Mouse (Mus musculus): ENCODE measurements around the gene Ank2. TPM values are rescaled to one million over a fixed set of nuclear protein-coding genes. Genes with fewer than 3 reads are reported as not detected.

Ank2 gene
- polyA plus RNA-seq, 1 experiment = 1.1 TPM

DNA sequence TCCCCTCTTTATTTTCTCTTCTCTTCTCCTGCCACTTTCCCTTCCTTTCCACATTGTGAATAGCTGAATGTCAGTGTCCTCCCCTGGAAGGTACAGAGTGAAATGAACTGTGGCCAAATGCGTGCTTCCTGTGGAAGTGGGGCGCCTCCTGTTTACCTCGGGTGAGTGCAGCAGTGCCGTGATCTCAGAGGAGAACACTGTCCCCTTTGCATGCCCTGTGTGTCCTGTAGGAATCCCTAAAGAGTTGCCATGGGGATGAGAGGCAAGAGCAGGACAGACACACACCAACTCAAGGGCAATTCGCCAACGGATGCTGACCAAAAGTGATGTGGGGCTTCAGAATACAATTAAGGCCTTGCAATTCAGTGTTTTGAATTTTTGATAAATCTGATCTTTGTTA, 521.8 kb downstream of the Ank2 start:
- Histone ChIP-seq H3K4me1 (ENCODE audit: control insufficient read depth, insufficient read depth, insufficient read length, low read length) (no peaks in the 10 kb centered on the region), H3K4me3 (ENCODE audit: low read depth, low read length) (no peak overlapping the region), H3K36me3 (ENCODE audit: control insufficient read depth, insufficient read depth, low read length) (no peaks in the 10 kb centered on the region), H3K27me3 (ENCODE audit: control insufficient read depth, insufficient read depth, low read length) (no peaks in the 10 kb centered on the region), H3K27ac (ENCODE audit: insufficient read depth, low read depth, low read length) (no peak overlapping the region)
- TF ChIP-seq CTCF (IDR thresholded peaks at IDR 0.05; ENCODE audit: extremely low read depth, insufficient read length, insufficient replicate concordance, low read depth, low read length) (no peak), POLR2A (IDR thresholded peaks at IDR 0.05; ENCODE audit: low read depth, low read length) (no peak)
- WGBS = 75% methylated on average over 6 of the region's 6 CpGs

DNA sequence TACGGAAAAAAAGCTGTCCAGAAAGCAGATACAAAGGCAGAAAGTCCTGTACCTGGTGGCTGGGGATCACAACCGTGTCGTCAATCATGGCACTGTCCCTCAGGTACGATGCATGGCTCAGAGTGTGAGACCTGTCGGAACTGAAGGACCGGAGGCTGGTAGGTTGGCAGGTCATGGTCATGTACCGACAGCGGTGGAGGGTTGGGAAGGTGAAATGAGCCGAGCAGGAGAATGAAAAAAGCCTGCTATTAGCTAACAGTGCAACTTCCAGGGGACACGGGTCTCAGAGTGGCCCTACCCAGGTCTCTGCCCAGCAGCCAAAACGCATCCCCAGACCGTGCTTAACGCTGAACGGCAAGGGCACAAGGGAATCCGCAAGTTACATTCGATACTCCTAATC, 522.4 kb downstream of the Ank2 start:
- H3K27me3 ChIP-seq (ENCODE audit: control insufficient read depth, insufficient read depth, low read length) = no peaks in the 10 kb centered on the region
- TF ChIP-seq CTCF (IDR thresholded peaks at IDR 0.05; ENCODE audit: extremely low read depth, insufficient read length, insufficient replicate concordance, low read depth, low read length) (no peak), POLR2A (IDR thresholded peaks at IDR 0.05; ENCODE audit: low read depth, low read length) (no peak)
- 87% methylated on average over 16 of the region's 16 CpGs for WGBS
- no peaks in the 10 kb centered on the region for H3K36me3 ChIP-seq (ENCODE audit: control insufficient read depth, insufficient read depth, low read length)
- H3K4me3 ChIP-seq (ENCODE audit: low read depth, low read length) = no peak overlapping the region
- H3K4me1 ChIP-seq (ENCODE audit: control insufficient read depth, insufficient read depth, insufficient read length, low read length) = no peaks in the 10 kb centered on the region
- 0 out of 2 replicates have a peak overlapping the region, but pooled peaks have one; percentile 8 for H3K27ac ChIP-seq (ENCODE audit: insufficient read depth, low read depth, low read length)

DNA sequence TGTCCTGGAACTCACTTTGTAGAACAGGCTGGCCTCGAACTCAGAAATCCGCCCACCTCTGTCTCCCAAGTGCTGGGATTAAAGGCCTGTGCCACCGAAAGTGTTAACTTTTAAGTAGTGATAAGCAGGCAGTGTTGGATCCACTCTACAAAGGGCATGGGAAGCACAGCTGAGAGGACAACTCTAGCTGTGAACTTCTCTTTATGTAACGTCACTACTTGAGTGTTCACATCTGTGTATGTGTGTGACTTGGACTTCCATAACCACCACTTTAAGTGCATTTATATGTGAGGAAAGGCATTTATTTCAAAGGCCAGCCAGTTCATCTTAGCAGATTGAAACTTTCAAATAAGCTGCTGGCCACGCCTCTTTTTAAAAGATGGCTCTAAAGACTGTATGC, 523.7 kb downstream of the Ank2 start:
- no peaks in the 10 kb centered on the region for H3K4me1 ChIP-seq (ENCODE audit: control insufficient read depth, insufficient read depth, insufficient read length, low read length)
- TF ChIP-seq POLR2A (IDR thresholded peaks at IDR 0.05; ENCODE audit: low read depth, low read length) (no peak), CTCF (IDR thresholded peaks at IDR 0.05; ENCODE audit: extremely low read depth, insufficient read length, insufficient replicate concordance, low read depth, low read length) (no peak)
- H3K4me3 ChIP-seq (ENCODE audit: low read depth, low read length) = no peak overlapping the region
- H3K27me3 ChIP-seq (ENCODE audit: control insufficient read depth, insufficient read depth, low read length) = no peaks in the 10 kb centered on the region
- 80% methylated on average over 5 of the region's 5 CpGs for WGBS
- no peaks in the 10 kb centered on the region for H3K36me3 ChIP-seq (ENCODE audit: control insufficient read depth, insufficient read depth, low read length)
- H3K27ac ChIP-seq (ENCODE audit: insufficient read depth, low read depth, low read length) = no peak overlapping the region

DNA sequence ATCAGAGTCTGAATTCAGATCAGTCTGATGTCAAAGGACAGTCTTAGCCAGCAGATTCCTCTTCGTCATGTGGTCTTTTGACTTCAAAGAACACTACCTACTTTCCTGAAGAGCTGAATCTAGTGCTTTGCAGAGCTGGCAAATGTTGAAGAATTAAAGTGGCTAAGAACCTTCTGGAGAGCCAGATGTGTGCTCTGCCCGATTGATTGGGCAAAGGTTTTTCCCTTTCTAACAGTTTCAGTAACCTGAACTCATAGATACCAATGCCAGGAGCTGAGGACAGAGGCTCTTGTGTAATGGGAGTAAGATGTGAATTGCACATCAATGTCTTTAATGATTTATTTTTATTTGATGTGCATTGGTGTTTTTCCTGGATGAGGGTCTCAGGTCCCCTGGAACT, 525.6 kb downstream of the Ank2 start:
- 76% methylated on average over 2 of the region's 2 CpGs for WGBS
- H3K27me3 ChIP-seq (ENCODE audit: control insufficient read depth, insufficient read depth, low read length) = no peaks in the 10 kb centered on the region
- H3K27ac ChIP-seq (ENCODE audit: insufficient read depth, low read depth, low read length) = no peak overlapping the region
- TF ChIP-seq CTCF (IDR thresholded peaks at IDR 0.05; ENCODE audit: extremely low read depth, insufficient read length, insufficient replicate concordance, low read depth, low read length) (no peak), POLR2A (IDR thresholded peaks at IDR 0.05; ENCODE audit: low read depth, low read length) (no peak)
- no peaks in the 10 kb centered on the region for H3K4me1 ChIP-seq (ENCODE audit: control insufficient read depth, insufficient read depth, insufficient read length, low read length)
- H3K4me3 ChIP-seq (ENCODE audit: low read depth, low read length) = no peak overlapping the region
- H3K36me3 ChIP-seq (ENCODE audit: control insufficient read depth, insufficient read depth, low read length) = no peaks in the 10 kb centered on the region

DNA sequence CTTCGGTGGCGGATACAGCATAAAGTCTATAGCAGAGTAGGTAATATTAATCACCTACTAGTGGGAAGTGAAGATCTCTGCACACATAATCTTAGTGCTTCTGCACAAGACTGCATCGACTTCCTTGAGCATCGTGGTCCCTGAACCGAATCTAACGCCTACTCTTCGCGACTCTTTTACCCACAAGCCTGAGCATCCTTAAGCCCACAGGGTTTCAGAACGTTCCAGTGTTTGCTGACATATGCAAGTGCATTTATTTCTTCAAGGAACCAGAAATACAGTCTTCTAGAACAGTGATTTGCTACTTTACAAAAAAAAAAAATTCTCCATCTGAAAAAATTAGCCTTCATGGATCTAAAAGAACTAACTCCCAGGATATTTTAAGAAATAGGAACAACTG, 527.6 kb downstream of the Ank2 start:
- WGBS = 93% methylated on average over 9 of the region's 9 CpGs
- Histone ChIP-seq H3K27ac (ENCODE audit: insufficient read depth, low read depth, low read length) (no peak overlapping the region), H3K36me3 (ENCODE audit: control insufficient read depth, insufficient read depth, low read length) (no peaks in the 10 kb centered on the region), H3K4me1 (ENCODE audit: control insufficient read depth, insufficient read depth, insufficient read length, low read length) (no peaks in the 10 kb centered on the region), H3K27me3 (ENCODE audit: control insufficient read depth, insufficient read depth, low read length) (no peaks in the 10 kb centered on the region), H3K4me3 (ENCODE audit: low read depth, low read length) (no peak overlapping the region)
- TF ChIP-seq POLR2A (IDR thresholded peaks at IDR 0.05; ENCODE audit: low read depth, low read length) = no peak
- no peak for TF ChIP-seq CTCF (IDR thresholded peaks at IDR 0.05; ENCODE audit: extremely low read depth, insufficient read length, insufficient replicate concordance, low read depth, low read length)

DNA sequence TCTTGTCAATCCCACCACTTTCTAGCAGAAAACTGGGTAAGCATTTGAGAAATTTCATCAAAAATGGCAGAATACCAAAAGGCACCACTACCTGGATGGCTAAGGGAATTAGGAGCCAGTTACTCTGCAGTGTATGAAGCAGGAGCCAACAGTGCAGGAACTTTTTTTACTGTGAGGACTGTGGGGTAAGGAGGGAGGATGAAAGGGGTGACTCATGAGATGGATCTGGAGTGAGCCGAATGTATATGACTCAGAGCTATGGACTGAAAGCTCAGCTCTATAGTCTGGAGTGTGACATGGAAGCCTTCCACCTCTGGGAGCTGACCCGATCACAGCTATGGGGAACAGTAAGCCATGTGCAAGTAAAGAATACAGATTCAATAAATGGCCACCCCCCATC, 530.4 kb downstream of the Ank2 start:
- no peaks in the 10 kb centered on the region for H3K4me1 ChIP-seq (ENCODE audit: control insufficient read depth, insufficient read depth, insufficient read length, low read length)
- no peak overlapping the region for H3K27ac ChIP-seq (ENCODE audit: insufficient read depth, low read depth, low read length)
- H3K4me3 ChIP-seq (ENCODE audit: low read depth, low read length) = no peak overlapping the region
- TF ChIP-seq POLR2A (IDR thresholded peaks at IDR 0.05; ENCODE audit: low read depth, low read length) = no peak
- TF ChIP-seq CTCF (IDR thresholded peaks at IDR 0.05; ENCODE audit: extremely low read depth, insufficient read length, insufficient replicate concordance, low read depth, low read length) = no peak
- 80% methylated on average over 2 of the region's 2 CpGs for WGBS
- H3K27me3 ChIP-seq (ENCODE audit: control insufficient read depth, insufficient read depth, low read length) = no peaks in the 10 kb centered on the region
- no peaks in the 10 kb centered on the region for H3K36me3 ChIP-seq (ENCODE audit: control insufficient read depth, insufficient read depth, low read length)

DNA sequence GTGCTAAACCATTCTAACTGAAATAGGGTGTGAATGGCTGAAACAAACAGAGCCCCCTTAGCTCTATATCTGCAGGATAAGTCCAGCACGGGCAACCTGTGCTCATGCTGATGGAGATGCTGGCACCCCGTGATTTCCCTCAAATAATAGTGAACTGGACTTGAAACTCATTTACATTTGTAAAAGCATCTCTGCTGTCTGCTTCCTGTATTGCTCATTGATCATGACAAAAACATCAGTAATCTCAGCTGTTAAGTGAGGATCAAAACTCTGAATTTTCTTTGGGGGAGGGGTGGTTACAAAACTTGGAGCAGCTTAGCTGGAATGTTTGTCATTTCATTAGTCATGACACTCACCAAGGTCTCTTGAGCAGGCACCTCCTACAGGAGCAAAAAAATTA, 533.4 kb downstream of the Ank2 start:
- Histone ChIP-seq H3K4me3 (ENCODE audit: low read depth, low read length) (no peak overlapping the region), H3K27ac (ENCODE audit: insufficient read depth, low read depth, low read length) (no peak overlapping the region), H3K27me3 (ENCODE audit: control insufficient read depth, insufficient read depth, low read length) (no peaks in the 10 kb centered on the region), H3K4me1 (ENCODE audit: control insufficient read depth, insufficient read depth, insufficient read length, low read length) (no peaks in the 10 kb centered on the region), H3K36me3 (ENCODE audit: control insufficient read depth, insufficient read depth, low read length) (no peaks in the 10 kb centered on the region)
- WGBS = 83% methylated on average over 2 of the region's 2 CpGs
- TF ChIP-seq POLR2A (IDR thresholded peaks at IDR 0.05; ENCODE audit: low read depth, low read length) (no peak), CTCF (IDR thresholded peaks at IDR 0.05; ENCODE audit: extremely low read depth, insufficient read length, insufficient replicate concordance, low read depth, low read length) (no peak)

DNA sequence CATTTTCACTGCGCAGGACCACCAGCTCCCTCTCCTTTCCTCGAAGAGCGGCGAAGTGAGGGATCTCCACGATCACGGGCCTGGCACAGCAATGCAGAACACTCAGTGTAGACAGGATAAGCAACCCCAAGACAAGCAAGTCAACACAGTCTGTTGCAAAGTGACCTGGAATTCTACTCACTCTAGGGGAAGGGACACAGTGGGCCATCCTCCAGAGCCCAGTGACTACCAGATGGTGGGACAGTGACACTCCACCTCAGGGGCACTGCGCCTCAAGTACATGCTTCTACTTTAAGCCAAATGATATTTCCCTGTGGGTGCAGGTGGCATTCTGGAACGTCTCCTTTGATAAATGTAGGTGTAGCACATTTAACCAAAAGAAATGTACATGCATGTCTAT, 536.8 kb downstream of the Ank2 start:
- WGBS = 92% methylated on average over 8 of the region's 8 CpGs
- Histone ChIP-seq H3K4me1 (ENCODE audit: control insufficient read depth, insufficient read depth, insufficient read length, low read length) (no peaks in the 10 kb centered on the region), H3K27ac (ENCODE audit: insufficient read depth, low read depth, low read length) (no peak overlapping the region), H3K36me3 (ENCODE audit: control insufficient read depth, insufficient read depth, low read length) (no peaks in the 10 kb centered on the region), H3K27me3 (ENCODE audit: control insufficient read depth, insufficient read depth, low read length) (no peaks in the 10 kb centered on the region), H3K4me3 (ENCODE audit: low read depth, low read length) (no peak overlapping the region)
- no peak for TF ChIP-seq POLR2A (IDR thresholded peaks at IDR 0.05; ENCODE audit: low read depth, low read length)
- no peak for TF ChIP-seq CTCF (IDR thresholded peaks at IDR 0.05; ENCODE audit: extremely low read depth, insufficient read length, insufficient replicate concordance, low read depth, low read length)

Data from small intestine, adult 2 months (tissue).